In the genomic region with DNA sequence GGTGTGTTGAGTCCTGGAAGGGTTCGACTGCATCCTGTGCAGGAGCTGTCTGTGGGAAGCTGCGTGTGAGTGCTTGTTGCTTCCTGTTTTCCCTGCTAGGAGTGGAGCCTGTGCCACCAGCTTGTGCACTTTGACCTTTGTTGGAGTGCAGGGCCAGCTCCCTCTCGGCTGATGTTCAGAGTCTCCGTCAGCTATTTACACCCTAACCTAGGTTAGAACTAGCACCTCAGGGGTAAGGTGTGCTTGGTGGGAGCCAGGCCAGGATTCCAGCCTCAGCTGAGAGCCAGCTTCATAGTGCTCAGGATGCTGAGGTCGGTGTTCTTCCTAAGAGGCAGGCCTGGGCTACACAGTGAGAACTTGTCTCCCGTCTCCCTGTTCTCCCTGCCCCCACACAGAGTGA, we compare ENCODE assay signal across 25 mouse cellular contexts. TPM values are rescaled to one million over a fixed set of nuclear protein-coding genes. Genes with fewer than 3 reads are reported as not detected.
DNase-seq lines count a peak whose midpoint lies in the region; ATAC-seq and TF ChIP-seq lines count a peak whose summit lies in the region.
"Had no signal": no experiment of that assay in that cellular context is flagged by ENCODE, and none has a peak within 500 bp of the region (broad histone marks: within the 10 kb centered on the region; RNA-seq: fewer than 3 reads in every experiment).

No protein-coding gene starts in this region.

- DNase-seq in kidney, adult 11 months = peak; percentile 77
- peak; percentile 84 for DNase-seq in liver, adult 2 months (ENCODE audit: extremely low read depth, low read depth, low spot score)
- DNase-seq in liver, embryonic 11.5 days (ENCODE audit: low spot score) = no peak
- DNase-seq in kidney, postnatal 36 days = peak; percentile 70
- DNase-seq in left cerebral cortex, postnatal 4 days = no peak
- DNase-seq in adrenal gland, postnatal 36 days = no peak
- DNase-seq: adrenal gland, adult 8-10 months; cerebellum, adult 9-10 months; cerebellum, postnatal 36 days; gastrocnemius, postnatal 36 days; heart, adult 2 months; heart, postnatal 4 days; layer of hippocampus, adult 9-11 months; lung, postnatal 36 days; right cerebral cortex, postnatal 4 days had no signal

- H3K27me3 ChIP-seq in kidney, embryonic 15.5 days = no peaks in the 10 kb centered on the region
- no peaks in the 10 kb centered on the region for H3K27me3 ChIP-seq in liver, adult 2 months (ENCODE audit: control insufficient read depth, insufficient read depth, low read length)
- no peaks in the 10 kb centered on the region for H3K27me3 ChIP-seq in liver, embryonic 11.5 days (replicated peaks; ENCODE audit: control insufficient read depth, insufficient read depth, low read length)
- no peaks in the 10 kb centered on the region for H3K27me3 ChIP-seq in small intestine, adult 2 months (ENCODE audit: control insufficient read depth, insufficient read depth, low read length)
- H3K27me3 ChIP-seq: CH12.LX; heart, embryonic 12.5 days; hindbrain, embryonic 13.5 days; midbrain, embryonic 12.5 days; neural tube, embryonic 13.5 days had no signal

- no peak overlapping the region for H3K4me3 ChIP-seq in kidney, embryonic 15.5 days (replicated peaks)
- no peak overlapping the region for H3K4me3 ChIP-seq in liver, adult 2 months (ENCODE audit: insufficient read depth, low read depth, low read length)
- H3K4me3 ChIP-seq in liver, embryonic 11.5 days (ENCODE audit: low read depth, low read length) = no peak overlapping the region
- no peak overlapping the region for H3K4me3 ChIP-seq in small intestine, adult 2 months (ENCODE audit: low read depth, low read length)
- H3K4me3 ChIP-seq: heart, adult 2 months; heart, embryonic 12.5 days; hindbrain, embryonic 13.5 days; midbrain, embryonic 12.5 days; neural tube, embryonic 13.5 days had no signal

- H3K4me2 ChIP-seq in kidney, embryonic 15.5 days = no peak overlapping the region
- H3K4me2 ChIP-seq in liver, embryonic 11.5 days = no peak overlapping the region
- H3K4me2 ChIP-seq: heart, embryonic 12.5 days; hindbrain, embryonic 13.5 days; midbrain, embryonic 12.5 days; neural tube, embryonic 13.5 days had no signal

- 86% methylated on average over 6 of the region's 6 CpGs for WGBS in kidney, embryonic 15.5 days
- 9% methylated on average over 6 of the region's 6 CpGs for WGBS in liver, adult 2 months
- WGBS in liver, embryonic 11.5 days = 67% methylated on average over 6 of the region's 6 CpGs
- 40% methylated on average over 6 of the region's 6 CpGs for WGBS in small intestine, adult 2 months

- peaks cover 72% of the 10 kb centered on the region for H3K36me3 ChIP-seq in kidney, embryonic 15.5 days
- H3K36me3 ChIP-seq in liver, adult 2 months (ENCODE audit: control insufficient read depth, insufficient read depth, low read length) = peaks cover 6% of the 10 kb centered on the region; the same call in 1 of the 2 replicates
- H3K36me3 ChIP-seq in liver, embryonic 11.5 days (ENCODE audit: control insufficient read depth, insufficient read depth, low read length) = peaks cover 54% of the 10 kb centered on the region
- H3K36me3 ChIP-seq in small intestine, adult 2 months (ENCODE audit: control insufficient read depth, insufficient read depth, low read length) = peaks cover 50% of the 10 kb centered on the region

- H3K79me2 ChIP-seq in liver, adult 2 months (ENCODE audit: control insufficient read depth, insufficient read depth, low read length) = peaks cover 24% of the 10 kb centered on the region

- no peak for TF ChIP-seq POLR2A in liver, adult 2 months (IDR thresholded peaks at IDR 0.05; ENCODE audit: extremely low read depth, insufficient read depth, low read length)
- TF ChIP-seq POLR2A in small intestine, adult 2 months (IDR thresholded peaks at IDR 0.05; ENCODE audit: low read depth, low read length) = no peak

- intact Hi-C loops in left cerebral cortex, postnatal 4 days (cut with DNase I) = no loop called here

- H3K4me1 ChIP-seq in kidney, embryonic 15.5 days = 0 out of 2 replicates have a peak, but pooled peaks cover 2% of the 10 kb centered on the region
- peaks cover 17% of the 10 kb centered on the region for H3K4me1 ChIP-seq in liver, adult 2 months (ENCODE audit: control insufficient read depth, insufficient read depth, low read length)
- H3K4me1 ChIP-seq in liver, embryonic 11.5 days (replicated peaks; ENCODE audit: control insufficient read depth, insufficient read depth, low read length) = no peaks in the 10 kb centered on the region
- peaks cover 16% of the 10 kb centered on the region for H3K4me1 ChIP-seq in small intestine, adult 2 months (ENCODE audit: control insufficient read depth, insufficient read depth, insufficient read length, low read length)
- H3K4me1 ChIP-seq: neural tube, embryonic 13.5 days had no signal

- no peak for ATAC-seq in kidney, embryonic 15.5 days (replicated peaks; ENCODE audit: low FRiP score)
- no peak for ATAC-seq in liver, embryonic 11.5 days (replicated peaks; ENCODE audit: low FRiP score)
- ATAC-seq: activated CD4-positive, CD25-positive, alpha-beta regulatory T cell, adult 4 months; forebrain, embryonic 14.5 days had no signal

- no peak overlapping the region for H3K27ac ChIP-seq in kidney, embryonic 15.5 days
- H3K27ac ChIP-seq in liver, adult 2 months (replicated peaks; ENCODE audit: insufficient read depth, low read depth, low read length) = no peak overlapping the region; the same call in 1 of the 2 replicates
- H3K27ac ChIP-seq in liver, embryonic 11.5 days (ENCODE audit: low read depth, low read length) = no peak overlapping the region
- peak overlapping the region; percentile 81 for H3K27ac ChIP-seq in small intestine, adult 2 months (ENCODE audit: insufficient read depth, low read depth, low read length)
- H3K27ac ChIP-seq: heart, adult 2 months; hindbrain, embryonic 13.5 days; liver, embryonic 14.5 days; midbrain, embryonic 12.5 days; neural tube, embryonic 13.5 days had no signal

- H3K9me3 ChIP-seq in kidney, embryonic 15.5 days (replicated peaks) = no peaks in the 10 kb centered on the region
- H3K9me3 ChIP-seq in liver, embryonic 11.5 days (ENCODE audit: control insufficient read depth, low read length) = no peaks in the 10 kb centered on the region
- H3K9me3 ChIP-seq: heart, embryonic 12.5 days; hindbrain, embryonic 13.5 days; midbrain, embryonic 12.5 days; neural tube, embryonic 13.5 days had no signal

- H3K9ac ChIP-seq in kidney, embryonic 15.5 days = no peak overlapping the region
- no peak overlapping the region for H3K9ac ChIP-seq in liver, adult 2 months (ENCODE audit: low read depth, low read length)
- H3K9ac ChIP-seq in liver, embryonic 11.5 days (ENCODE audit: low read depth, low read length) = no peak overlapping the region
- H3K9ac ChIP-seq: heart, embryonic 12.5 days; hindbrain, embryonic 13.5 days; liver, embryonic 14.5 days; midbrain, embryonic 12.5 days; neural tube, embryonic 13.5 days had no signal

- no peak for TF ChIP-seq CTCF in liver, adult 2 months (IDR thresholded peaks at IDR 0.05; ENCODE audit: low read depth, low read length)
- TF ChIP-seq CTCF in small intestine, adult 2 months (IDR thresholded peaks at IDR 0.05; ENCODE audit: extremely low read depth, insufficient read length, insufficient replicate concordance, low read depth, low read length) = no peak

RNA-seq across cellular contexts. Expression of gene Csnk1g2, which starts 12.7 kb away (rescaled TPM):
- 156 and 183 TPM in 2 replicates for polyA plus RNA-seq in kidney, embryonic 15.5 days (2015; fragmentation: Nextera tagmentation; extraction: Ambion mirVana)
- total RNA-seq in liver, adult 2 months (2014; rRNA removed) = 54.4 and 56.1 TPM in 2 replicates
- 110 and 123 TPM in 2 replicates for polyA plus RNA-seq in liver, adult 2 months (2012; rRNA removed)
- 92.3 and 96.1 TPM in 2 replicates for polyA plus RNA-seq in liver, embryonic 11.5 days (2014; fragmentation: Nextera tagmentation; extraction: Ambion mirVana)
- polyA plus RNA-seq in small intestine, adult 2 months (2012; rRNA removed) = 115 and 266 TPM in 2 replicates
- total RNA-seq in left cerebral cortex, postnatal 4 days (2021) = 100 to 1,000 TPM; 130 to 138 TPM
- 100 to 1,000 TPM; 129 to 135 TPM for total RNA-seq in adrenal gland, postnatal 36 days (2021)

RNA-seq across cellular contexts. Expression of gene Btbd2, which starts 21.5 kb away (rescaled TPM):
- polyA plus RNA-seq in kidney, embryonic 15.5 days (2015; fragmentation: Nextera tagmentation; extraction: Ambion mirVana) = 78.6 and 83.2 TPM in 2 replicates
- 16.2 and 19.7 TPM in 2 replicates for total RNA-seq in liver, adult 2 months (2014; rRNA removed)
- polyA plus RNA-seq in liver, adult 2 months (2012; rRNA removed) = 36.1 and 36.8 TPM in 2 replicates
- polyA plus RNA-seq in liver, embryonic 11.5 days (2014; fragmentation: Nextera tagmentation; extraction: Ambion mirVana) = 38.0 and 38.4 TPM in 2 replicates
- 45.4 and 84.1 TPM in 2 replicates for polyA plus RNA-seq in small intestine, adult 2 months (2012; rRNA removed)
- total RNA-seq in left cerebral cortex, postnatal 4 days (2021) = 10 to 100 TPM; 80.9 to 83.2 TPM
- total RNA-seq in adrenal gland, postnatal 36 days (2021) = 10 to 100 TPM; 61.7 to 71.2 TPM

RNA-seq across cellular contexts. Expression of gene Gm49322, which starts 29.5 kb away (rescaled TPM):
- 4.5 and 5.3 TPM in 2 replicates for polyA plus RNA-seq in kidney, embryonic 15.5 days (2015; fragmentation: Nextera tagmentation; extraction: Ambion mirVana)
- total RNA-seq in liver, adult 2 months (2014; rRNA removed) = 0.28 and 0.34 TPM in 2 replicates
- polyA plus RNA-seq in liver, adult 2 months (2012; rRNA removed) = 0.54 and 0.70 TPM in 2 replicates
- 3.6 TPM in 2 replicates for polyA plus RNA-seq in liver, embryonic 11.5 days (2014; fragmentation: Nextera tagmentation; extraction: Ambion mirVana)
- 1.3 and 2.2 TPM in 2 replicates for polyA plus RNA-seq in small intestine, adult 2 months (2012; rRNA removed)
- total RNA-seq in left cerebral cortex, postnatal 4 days (2021) = 1 to 10 TPM; 3.7 to 4.8 TPM
- 1 to 10 TPM; 1.6 to 2.6 TPM for total RNA-seq in adrenal gland, postnatal 36 days (2021)

RNA-seq across cellular contexts. Expression of gene Adat3, which starts 32.7 kb away (rescaled TPM):
- 7.0 and 8.6 TPM in 2 replicates for polyA plus RNA-seq in kidney, embryonic 15.5 days (2015; fragmentation: Nextera tagmentation; extraction: Ambion mirVana)
- 0.28 and 1.4 TPM in 2 replicates for total RNA-seq in liver, adult 2 months (2014; rRNA removed)
- 3.3 and 5.5 TPM in 2 replicates for polyA plus RNA-seq in liver, adult 2 months (2012; rRNA removed)
- 9.7 TPM in 2 replicates for polyA plus RNA-seq in liver, embryonic 11.5 days (2014; fragmentation: Nextera tagmentation; extraction: Ambion mirVana)
- polyA plus RNA-seq in small intestine, adult 2 months (2012; rRNA removed) = 18.2 and 23.9 TPM in 2 replicates
- 1 to 10 TPM; 2.9 to 3.6 TPM for total RNA-seq in left cerebral cortex, postnatal 4 days (2021)
- total RNA-seq in adrenal gland, postnatal 36 days (2021) = 1 to 10 TPM; 2.7 to 6.1 TPM

RNA-seq across cellular contexts. Expression of gene Scamp4, which starts 32.7 kb away (rescaled TPM):
- polyA plus RNA-seq in kidney, embryonic 15.5 days (2015; fragmentation: Nextera tagmentation; extraction: Ambion mirVana) = 93.5 and 107 TPM in 2 replicates
- 7.6 and 11.4 TPM in 2 replicates for total RNA-seq in liver, adult 2 months (2014; rRNA removed)
- polyA plus RNA-seq in liver, adult 2 months (2012; rRNA removed) = 61.2 and 63.2 TPM in 2 replicates
- 93.9 and 94.3 TPM in 2 replicates for polyA plus RNA-seq in liver, embryonic 11.5 days (2014; fragmentation: Nextera tagmentation; extraction: Ambion mirVana)
- 84.0 and 130 TPM in 2 replicates for polyA plus RNA-seq in small intestine, adult 2 months (2012; rRNA removed)
- 10 to 100 TPM; 30.9 to 34.5 TPM for total RNA-seq in left cerebral cortex, postnatal 4 days (2021)
- 10 to 100 TPM; 64.3 to 64.6 TPM for total RNA-seq in adrenal gland, postnatal 36 days (2021)

Comparison
In these comparisons a context has a peak if more than half of its experiments do, and no peak if none do; other contexts are left out.
1. DNase-seq: peak in kidney, adult 11 months (single experiment), liver, adult 2 months (single experiment) and kidney, postnatal 36 days (2 of 2); none in liver, embryonic 11.5 days (single experiment), left cerebral cortex, postnatal 4 days (single experiment) and adrenal gland, postnatal 36 days (0 of 2).